Mouse (Mus musculus): Measurements from ENCODE around the gene Gm45337.

Gm45337 gene

DNA sequence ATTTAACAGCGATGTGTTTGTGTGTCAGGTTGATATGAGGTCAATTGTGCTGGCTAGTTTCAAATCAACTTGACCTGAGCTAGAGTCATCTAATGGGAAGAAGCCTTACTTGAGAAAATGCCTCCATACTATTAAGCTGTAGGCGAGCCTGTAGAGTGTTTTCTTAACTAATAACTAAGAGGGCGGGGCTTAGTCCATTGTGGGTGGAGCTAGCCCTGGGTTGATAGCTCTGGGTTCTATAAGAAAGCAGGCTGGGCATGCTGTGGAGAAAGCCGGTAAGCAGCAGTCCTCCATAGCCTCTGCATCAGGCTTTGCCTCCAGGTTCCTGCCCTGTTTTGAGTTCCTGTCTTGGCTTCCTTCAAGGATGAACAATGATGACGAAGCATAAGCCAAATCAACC, 39.7 kb downstream of the Gm45337 start:
- no peak for DNase-seq (ENCODE audit: inconsistent age in 2 of 2, low spot score in 1 of 2)

DNA sequence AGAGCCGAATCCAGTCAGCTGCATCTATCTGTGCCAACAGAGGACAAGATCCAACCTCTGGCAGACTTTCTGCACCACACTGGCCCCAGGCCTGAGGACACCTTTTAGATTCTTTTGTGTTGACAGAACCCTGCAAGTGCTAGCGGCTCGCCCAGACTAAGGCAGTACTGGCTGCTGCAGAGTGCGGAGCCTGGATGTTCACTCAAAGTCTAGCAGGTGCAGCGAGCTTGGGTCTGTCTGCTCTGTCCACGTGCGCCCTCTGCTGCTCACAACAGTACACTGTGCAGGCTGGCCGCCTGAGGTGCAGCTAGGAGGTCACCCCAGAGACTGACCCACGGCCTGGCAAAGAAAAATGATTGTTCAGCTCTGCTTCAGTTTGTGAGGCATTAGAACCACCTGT, 46.6 kb downstream of the Gm45337 start:
- DNase-seq (ENCODE audit: inconsistent age in 2 of 2, low spot score in 1 of 2) = peak; percentile 83 to 93

- DNase-seq (ENCODE audit: inconsistent age in 2 of 2, low spot score in 1 of 2) = peak in 1 of 2 experiments; percentile 31
Observed at GRCm38 (mm10) chr7:142096701-142097100, 47.7 kb downstream of the Gm45337 start.

- peak; percentile 96 to 98 for DNase-seq (ENCODE audit: inconsistent age in 2 of 2, low spot score in 1 of 2)
Observed at GRCm38 (mm10) chr7:142095183-142095931, 49.0 kb downstream of the Gm45337 start, which contains the start of gene Dusp8. Gene Dusp8, minus strand, starts transcription at chr7:142095843.

- peak; percentile 52 to 65 for DNase-seq (ENCODE audit: inconsistent age in 2 of 2, low spot score in 1 of 2)
Observed at GRCm38 (mm10) chr7:142094301-142095143, 49.9 kb downstream of the Gm45337 start.

- DNase-seq (ENCODE audit: inconsistent age in 2 of 2, low spot score in 1 of 2) = peak in 1 of 2 experiments; percentile 31
Observed at GRCm38 (mm10) chr7:142093696-142094240, 50.6 kb downstream of the Gm45337 start.

Measured in adrenal gland, adult (tissue).